Mouse (Mus musculus): ENCODE results near the gene Tlk1. TPM values are rescaled to one million over a fixed set of nuclear protein-coding genes. Genes with fewer than 3 reads are reported as not detected.
"Not testable (repeated sequence)": the region's sequence is repeated elsewhere in the genome, so short reads cannot be mapped to it uniquely, and the experiment has no call there.

Gene Tlk1
- polyA plus RNA-seq, 1 experiment from 2014 or later: 27.8 TPM

DNA sequence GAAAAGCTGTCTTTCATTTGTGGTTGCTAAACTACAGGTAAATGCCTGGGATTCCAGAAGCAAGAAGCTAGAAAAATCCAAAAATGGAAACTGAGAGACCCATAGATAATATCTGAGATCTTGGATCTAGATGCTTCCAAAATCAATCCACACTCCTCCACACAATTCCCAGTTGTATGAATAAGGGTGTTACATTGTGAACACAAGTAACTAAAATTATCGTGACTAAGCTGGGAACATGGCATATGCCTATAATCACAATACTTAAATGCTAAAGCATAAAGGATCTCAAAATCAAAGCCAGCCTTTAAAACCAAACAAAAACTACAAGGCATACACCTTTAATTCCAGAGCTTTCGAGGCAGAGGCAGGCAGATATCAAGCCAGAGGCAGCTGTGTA, 9.5 kb downstream of the Tlk1 start:
- Histone ChIP-seq H3K4me3 (ENCODE audit: low read depth, low read length) (no peak overlapping the region), H3K9ac (ENCODE audit: low read depth, low read length) (no peak overlapping the region), H3K36me3 (ENCODE audit: control insufficient read depth, insufficient read depth) (no peaks in the 10 kb centered on the region), H3K4me1 (replicated peaks; ENCODE audit: control insufficient read depth, insufficient read depth, low read length) (peaks cover 3% of the 10 kb centered on the region; the same call in 1 of the 2 replicates), H3K4me2 (replicated peaks; ENCODE audit: low read depth) (no peak overlapping the region), H3K9me3 (ENCODE audit: control insufficient read depth) (no peaks in the 10 kb centered on the region), H3K27me3 (replicated peaks; ENCODE audit: control insufficient read depth, insufficient read depth, low read length) (no peaks in the 10 kb centered on the region), H3K27ac (ENCODE audit: low read depth, low read length) (no peak overlapping the region)
- no peak for ATAC-seq
- no peak for TF ChIP-seq CTCF (IDR thresholded peaks at IDR 0.05; ENCODE audit: low read depth)
- 79% methylated on average over 2 of the region's 2 CpGs for WGBS

DNA sequence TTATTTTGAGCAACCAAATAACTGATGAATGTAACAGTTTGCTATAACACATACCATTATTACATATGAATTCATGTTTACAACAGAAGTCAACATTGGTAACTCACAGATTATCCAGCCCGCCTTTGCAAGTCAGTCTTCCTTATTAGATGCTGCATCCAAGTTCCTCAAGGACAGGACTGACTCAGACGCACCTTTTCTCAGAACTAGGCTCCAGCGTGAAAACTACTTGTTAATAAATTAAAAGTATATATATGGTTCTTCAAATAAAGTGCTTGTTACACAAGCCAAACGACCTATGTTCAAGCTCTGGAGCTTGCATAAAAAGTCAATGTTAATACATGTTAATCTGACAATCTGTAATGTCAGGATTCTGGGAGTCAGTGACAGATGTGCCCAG, 11.9 kb downstream of the Tlk1 start:
- no peak for TF ChIP-seq CTCF (IDR thresholded peaks at IDR 0.05; ENCODE audit: low read depth)
- no peak for ATAC-seq
- H3K4me3 ChIP-seq (ENCODE audit: low read depth, low read length): no peak overlapping the region
- H3K4me2 ChIP-seq (replicated peaks; ENCODE audit: low read depth): no peak overlapping the region
- WGBS: 45% methylated on average over 4 of the region's 4 CpGs
- no peaks in the 10 kb centered on the region for H3K9me3 ChIP-seq (ENCODE audit: control insufficient read depth)
- peaks cover 3% of the 10 kb centered on the region; the same call in 1 of the 2 replicates for H3K4me1 ChIP-seq (replicated peaks; ENCODE audit: control insufficient read depth, insufficient read depth, low read length)
- H3K36me3 ChIP-seq (ENCODE audit: control insufficient read depth, insufficient read depth): no peaks in the 10 kb centered on the region
- H3K27me3 ChIP-seq (replicated peaks; ENCODE audit: control insufficient read depth, insufficient read depth, low read length): no peaks in the 10 kb centered on the region
- H3K27ac ChIP-seq (ENCODE audit: low read depth, low read length): no peak overlapping the region
- no peak overlapping the region for H3K9ac ChIP-seq (ENCODE audit: low read depth, low read length)

DNA sequence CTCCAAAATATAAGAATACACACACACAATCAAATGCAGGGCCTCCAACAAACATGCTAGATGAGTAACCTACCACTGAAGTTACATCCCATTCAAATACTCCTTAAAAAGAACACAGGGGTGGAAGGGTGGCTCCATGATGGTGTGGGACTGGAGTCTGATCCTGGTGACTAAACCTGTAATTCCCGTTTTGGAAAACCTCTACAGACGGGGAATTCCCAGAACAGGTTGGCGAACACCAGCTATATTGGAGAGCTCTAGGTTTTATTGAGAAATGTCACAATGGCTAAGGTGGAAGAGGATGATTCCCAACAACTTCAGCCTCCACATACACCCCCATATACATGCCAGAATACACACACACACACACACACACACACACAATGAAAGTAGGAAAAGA, 14.1 kb downstream of the Tlk1 start:
- Histone ChIP-seq H3K9ac (ENCODE audit: low read depth, low read length) (no peak overlapping the region), H3K4me2 (replicated peaks; ENCODE audit: low read depth) (no peak overlapping the region), H3K27ac (ENCODE audit: low read depth, low read length) (no peak overlapping the region), H3K4me3 (ENCODE audit: low read depth, low read length) (no peak overlapping the region), H3K4me1 (replicated peaks; ENCODE audit: control insufficient read depth, insufficient read depth, low read length) (peaks cover 3% of the 10 kb centered on the region; the same call in 1 of the 2 replicates), H3K36me3 (ENCODE audit: control insufficient read depth, insufficient read depth) (no peaks in the 10 kb centered on the region), H3K27me3 (replicated peaks; ENCODE audit: control insufficient read depth, insufficient read depth, low read length) (no peaks in the 10 kb centered on the region), H3K9me3 (ENCODE audit: control insufficient read depth) (no peaks in the 10 kb centered on the region)
- 57% methylated on average over 3 of the region's 3 CpGs for WGBS
- ATAC-seq: no peak
- no peak for TF ChIP-seq CTCF (IDR thresholded peaks at IDR 0.05; ENCODE audit: low read depth)

DNA sequence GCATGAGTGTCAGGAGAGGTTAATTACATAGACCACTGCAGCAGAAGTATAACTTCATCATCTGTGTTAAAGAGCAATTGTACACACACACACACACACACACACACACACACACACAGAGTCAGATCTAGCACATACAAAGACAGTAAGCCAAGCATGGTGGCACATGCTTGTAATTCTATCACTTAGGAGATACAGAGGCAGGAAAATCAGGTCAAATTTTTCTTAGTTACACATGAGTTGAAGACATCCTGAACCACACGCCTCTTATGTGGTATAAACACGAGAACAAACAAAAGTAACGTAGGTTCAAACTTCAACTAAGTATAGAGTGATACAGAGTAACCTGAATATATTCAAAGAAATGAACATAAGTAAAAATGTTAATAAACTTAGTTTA, 15.6 kb downstream of the Tlk1 start:
- no peak for ATAC-seq
- Histone ChIP-seq H3K9me3 (ENCODE audit: control insufficient read depth) (no peaks in the 10 kb centered on the region), H3K4me3 (ENCODE audit: low read depth, low read length) (no peak overlapping the region), H3K27ac (ENCODE audit: low read depth, low read length) (no peak overlapping the region), H3K36me3 (ENCODE audit: control insufficient read depth, insufficient read depth) (no peaks in the 10 kb centered on the region), H3K9ac (ENCODE audit: low read depth, low read length) (no peak overlapping the region), H3K4me1 (replicated peaks; ENCODE audit: control insufficient read depth, insufficient read depth, low read length) (peaks cover 3% of the 10 kb centered on the region; the same call in 1 of the 2 replicates), H3K4me2 (replicated peaks; ENCODE audit: low read depth) (no peak overlapping the region), H3K27me3 (replicated peaks; ENCODE audit: control insufficient read depth, insufficient read depth, low read length) (no peaks in the 10 kb centered on the region)
- WGBS: 69% methylated on average over 3 of the region's 3 CpGs
- TF ChIP-seq CTCF (IDR thresholded peaks at IDR 0.05; ENCODE audit: low read depth): no peak

DNA sequence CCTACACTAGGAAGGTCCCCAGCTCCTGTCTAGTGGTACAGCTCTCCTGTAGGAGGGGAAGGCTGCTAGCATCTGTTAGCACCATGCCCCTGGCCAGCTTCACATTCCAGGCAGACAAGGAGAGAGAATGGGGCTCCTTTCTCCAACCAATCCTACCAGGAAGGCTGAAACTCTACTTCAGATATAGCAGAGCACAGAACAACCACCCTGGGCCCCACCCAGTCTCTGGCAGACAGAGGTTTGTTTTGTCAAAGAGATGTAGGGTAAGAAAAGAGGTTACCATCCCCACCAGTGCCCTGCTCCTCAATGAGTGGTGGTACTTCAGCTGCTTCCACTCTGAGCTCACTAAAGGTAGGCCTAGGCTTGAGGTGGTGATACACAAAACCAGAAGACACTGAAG, 16.8 kb downstream of the Tlk1 start:
- Histone ChIP-seq H3K27ac (ENCODE audit: low read depth, low read length) (no peak overlapping the region), H3K4me2 (replicated peaks; ENCODE audit: low read depth) (no peak overlapping the region), H3K9me3 (ENCODE audit: control insufficient read depth) (no peaks in the 10 kb centered on the region), H3K4me3 (ENCODE audit: low read depth, low read length) (no peak overlapping the region), H3K27me3 (replicated peaks; ENCODE audit: control insufficient read depth, insufficient read depth, low read length) (no peaks in the 10 kb centered on the region), H3K9ac (ENCODE audit: low read depth, low read length) (no peak overlapping the region), H3K4me1 (replicated peaks; ENCODE audit: control insufficient read depth, insufficient read depth, low read length) (peaks cover 3% of the 10 kb centered on the region; the same call in 1 of the 2 replicates), H3K36me3 (ENCODE audit: control insufficient read depth, insufficient read depth) (0 out of 2 replicates have a peak, but pooled peaks cover 4% of the 10 kb centered on the region)
- no peak for ATAC-seq
- no peak for TF ChIP-seq CTCF (IDR thresholded peaks at IDR 0.05; ENCODE audit: low read depth)

DNA sequence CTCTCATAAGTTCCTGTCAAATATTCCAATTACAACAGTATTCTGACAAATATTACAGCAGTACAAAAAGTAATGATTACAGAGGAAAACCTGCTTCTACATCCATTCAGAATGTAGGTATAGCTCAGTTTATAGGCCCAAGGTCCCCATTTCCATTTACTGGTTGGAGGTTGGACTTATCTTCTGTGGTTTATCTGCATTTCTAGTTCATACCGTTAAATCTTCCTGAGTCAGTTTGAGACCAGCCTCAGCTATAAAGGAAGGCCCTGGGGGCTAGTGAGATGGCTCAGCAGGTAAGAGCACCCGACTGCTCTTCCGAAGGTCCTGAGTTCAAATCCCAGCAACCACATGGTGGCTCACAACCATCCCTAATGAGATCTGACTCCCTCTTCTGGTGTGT, 17.9 kb downstream of the Tlk1 start:
- not testable (repeated sequence) for H3K27ac ChIP-seq (ENCODE audit: low read depth, low read length); H3K4me3 ChIP-seq (ENCODE audit: low read depth, low read length); H3K4me2 ChIP-seq (replicated peaks; ENCODE audit: low read depth); H3K9me3 ChIP-seq (ENCODE audit: control insufficient read depth); H3K36me3 ChIP-seq (ENCODE audit: control insufficient read depth, insufficient read depth); H3K27me3 ChIP-seq (replicated peaks; ENCODE audit: control insufficient read depth, insufficient read depth, low read length); H3K4me1 ChIP-seq (replicated peaks; ENCODE audit: control insufficient read depth, insufficient read depth, low read length); ATAC-seq; H3K9ac ChIP-seq (ENCODE audit: low read depth, low read length)
- 74% methylated on average over 3 of the region's 3 CpGs for WGBS

DNA sequence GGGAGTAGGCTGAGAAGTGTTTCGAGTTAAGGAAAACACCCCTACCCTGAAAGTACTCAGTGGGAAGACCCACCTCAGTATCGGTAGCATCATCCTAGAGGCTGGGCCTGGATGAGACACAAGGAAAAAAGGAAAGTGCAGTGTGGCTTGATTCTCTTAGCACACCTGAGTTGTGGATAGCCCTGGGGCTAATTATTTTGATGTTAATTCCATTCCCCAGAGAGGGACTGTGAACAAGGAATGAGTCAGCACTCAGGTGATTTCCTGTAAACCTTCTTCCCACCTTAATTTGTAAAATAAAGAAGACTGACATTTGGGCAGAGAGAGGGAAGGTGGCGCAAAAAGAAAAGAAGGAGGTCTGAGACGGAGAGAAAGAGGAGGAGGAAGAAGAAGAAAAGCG, 19.5 kb downstream of the Tlk1 start:
- Histone ChIP-seq H3K4me2 (replicated peaks; ENCODE audit: low read depth) (no peak overlapping the region), H3K36me3 (ENCODE audit: control insufficient read depth, insufficient read depth) (peaks cover 9% of the 10 kb centered on the region; the same call in 1 of the 2 replicates), H3K4me3 (ENCODE audit: low read depth, low read length) (no peak overlapping the region), H3K4me1 (replicated peaks; ENCODE audit: control insufficient read depth, insufficient read depth, low read length) (0 out of 2 replicates have a peak, but pooled peaks cover 4% of the 10 kb centered on the region), H3K27me3 (replicated peaks; ENCODE audit: control insufficient read depth, insufficient read depth, low read length) (no peaks in the 10 kb centered on the region), H3K9ac (ENCODE audit: low read depth, low read length) (no peak overlapping the region), H3K9me3 (ENCODE audit: control insufficient read depth) (no peaks in the 10 kb centered on the region), H3K27ac (ENCODE audit: low read depth, low read length) (no peak overlapping the region)
- TF ChIP-seq CTCF (IDR thresholded peaks at IDR 0.05; ENCODE audit: low read depth): no peak
- WGBS: 91% methylated on average over 5 of the region's 5 CpGs
- ATAC-seq: no peak

DNA sequence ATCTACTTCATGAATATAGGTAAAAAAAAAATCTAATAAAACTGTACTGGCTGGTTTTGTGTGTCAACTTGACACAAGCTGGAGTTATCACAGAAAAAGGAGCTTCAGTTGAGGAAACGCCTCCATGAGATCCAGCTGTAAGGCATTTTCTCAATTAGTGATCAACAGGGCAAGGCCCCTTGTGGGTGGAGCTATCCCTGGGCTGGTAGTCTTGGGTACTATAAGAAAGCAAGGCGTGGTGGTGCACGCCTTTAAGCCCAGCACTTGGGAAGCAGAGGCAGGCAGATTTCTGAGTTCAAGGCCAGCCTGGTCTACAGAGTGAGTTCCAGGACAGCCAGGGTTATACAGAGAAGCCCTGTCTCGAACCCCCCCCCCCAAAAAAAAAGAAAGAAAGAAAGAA, 21.8 kb downstream of the Tlk1 start:
- H3K4me2 ChIP-seq (replicated peaks; ENCODE audit: low read depth); H3K9me3 ChIP-seq (ENCODE audit: control insufficient read depth); H3K4me1 ChIP-seq (replicated peaks; ENCODE audit: control insufficient read depth, insufficient read depth, low read length); H3K36me3 ChIP-seq (ENCODE audit: control insufficient read depth, insufficient read depth); H3K4me3 ChIP-seq (ENCODE audit: low read depth, low read length); H3K27me3 ChIP-seq (replicated peaks; ENCODE audit: control insufficient read depth, insufficient read depth, low read length); H3K9ac ChIP-seq (ENCODE audit: low read depth, low read length); ATAC-seq; H3K27ac ChIP-seq (ENCODE audit: low read depth, low read length): not testable (repeated sequence)
- 75% methylated on average over 4 of the region's 4 CpGs for WGBS

Measured in intestine, postnatal 0 days (tissue).